Mouse (Mus musculus): Measurements from ENCODE around the gene Tspyl1. TPM values are rescaled to one million over a fixed set of nuclear protein-coding genes. Genes with fewer than 3 reads are reported as not detected.

The Tspyl1 gene
- polyA plus RNA-seq, 2 experiments from 2014 or later: 30.1 to 35.5 TPM

DNA sequence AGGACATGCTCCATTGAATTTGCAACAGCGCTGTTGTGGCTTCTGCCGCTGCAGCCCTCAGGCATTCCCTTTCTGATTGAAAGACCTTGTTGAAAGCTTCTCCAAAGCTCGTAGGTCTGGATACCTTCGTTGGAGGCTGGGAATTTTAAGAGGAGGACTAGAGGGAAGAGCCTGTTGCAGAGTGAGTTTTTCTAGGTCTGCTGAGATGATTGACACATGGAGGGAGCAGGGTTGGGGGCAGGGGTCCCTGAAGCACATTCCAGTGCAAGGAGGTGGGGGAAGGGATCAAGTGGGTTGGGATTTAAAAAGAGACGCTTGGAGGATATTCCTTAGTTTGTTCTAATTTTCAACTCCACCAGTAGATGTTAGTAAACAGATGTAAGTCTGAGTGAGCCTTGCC lies 18.4 kb downstream of the Tspyl1 start:
- ATAC-seq: no peak

DNA sequence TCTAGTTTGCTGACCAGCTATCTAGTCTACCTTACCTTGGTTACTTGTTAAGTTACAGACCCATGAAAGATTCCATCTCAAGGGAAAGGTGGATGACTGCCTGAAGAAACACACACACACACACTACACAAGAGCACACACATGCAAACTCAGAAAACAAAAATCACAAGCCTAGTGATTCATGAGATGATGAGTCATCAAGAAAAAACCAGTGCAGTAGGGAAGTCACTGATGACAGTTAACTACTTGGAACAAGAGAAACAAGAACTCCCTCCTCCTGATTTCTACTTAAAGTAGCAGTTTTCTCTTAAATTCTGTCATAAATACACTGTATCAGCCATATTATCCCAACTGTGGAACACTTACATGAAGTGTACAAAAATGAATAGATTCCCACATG lies 25.1 kb downstream of the Tspyl1 start:
- ATAC-seq: no peak

DNA sequence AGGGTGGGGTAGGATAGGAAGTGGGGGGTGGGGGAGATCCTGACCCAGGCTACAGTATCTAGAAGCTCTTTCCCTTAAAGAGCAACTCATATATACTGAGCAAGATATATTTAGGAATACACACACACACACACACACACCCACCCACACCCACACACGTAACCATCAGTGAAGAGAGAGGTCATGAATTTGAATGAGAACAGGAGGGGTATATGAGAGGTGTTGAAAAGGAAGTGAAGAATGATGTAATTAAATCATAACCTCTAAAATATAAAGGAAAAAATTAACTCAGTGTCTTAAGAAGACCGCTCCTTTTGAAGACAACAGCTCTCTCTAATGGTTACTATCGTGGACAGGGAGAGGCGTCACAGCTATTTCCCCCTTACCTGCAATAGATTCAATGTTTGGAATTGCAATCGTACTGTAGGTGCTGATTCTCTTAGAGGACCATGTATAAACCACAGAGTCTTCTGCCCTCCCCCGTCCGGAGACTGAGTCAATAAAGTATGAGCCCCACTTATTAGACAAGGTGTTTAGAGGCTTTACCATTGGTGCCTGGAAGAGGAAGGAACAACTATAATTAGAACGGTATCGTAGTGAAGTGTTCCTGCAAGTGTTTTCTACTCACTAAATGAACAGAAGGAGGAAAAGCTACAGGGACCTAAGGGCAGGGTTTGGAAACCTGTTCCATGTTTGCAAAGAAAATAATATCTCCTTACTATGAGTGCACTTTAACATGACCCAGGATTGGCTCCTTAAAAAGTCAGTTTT lies 28.1 kb downstream of the Tspyl1 start:
- no peak for ATAC-seq

DNA sequence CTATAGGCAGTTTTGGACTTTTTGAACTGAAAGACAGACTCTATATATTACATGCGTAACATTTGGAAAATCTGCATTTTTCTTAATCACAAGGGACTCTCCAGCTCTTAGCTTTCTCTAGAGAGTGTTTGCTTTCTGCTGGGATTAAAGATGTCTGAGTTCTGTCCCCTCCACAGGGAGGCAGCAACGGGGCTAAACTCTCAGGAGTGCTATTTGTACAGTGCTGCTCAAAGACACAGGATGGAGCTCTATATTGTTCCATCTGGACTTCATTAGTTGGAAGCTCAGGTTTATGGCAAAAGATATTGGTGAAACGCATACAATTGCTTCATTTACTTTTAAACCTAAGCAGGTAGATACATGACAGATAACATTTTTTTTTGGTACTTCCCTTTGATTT lies 30.5 kb downstream of the Tspyl1 start:
- ATAC-seq: no peak

DNA sequence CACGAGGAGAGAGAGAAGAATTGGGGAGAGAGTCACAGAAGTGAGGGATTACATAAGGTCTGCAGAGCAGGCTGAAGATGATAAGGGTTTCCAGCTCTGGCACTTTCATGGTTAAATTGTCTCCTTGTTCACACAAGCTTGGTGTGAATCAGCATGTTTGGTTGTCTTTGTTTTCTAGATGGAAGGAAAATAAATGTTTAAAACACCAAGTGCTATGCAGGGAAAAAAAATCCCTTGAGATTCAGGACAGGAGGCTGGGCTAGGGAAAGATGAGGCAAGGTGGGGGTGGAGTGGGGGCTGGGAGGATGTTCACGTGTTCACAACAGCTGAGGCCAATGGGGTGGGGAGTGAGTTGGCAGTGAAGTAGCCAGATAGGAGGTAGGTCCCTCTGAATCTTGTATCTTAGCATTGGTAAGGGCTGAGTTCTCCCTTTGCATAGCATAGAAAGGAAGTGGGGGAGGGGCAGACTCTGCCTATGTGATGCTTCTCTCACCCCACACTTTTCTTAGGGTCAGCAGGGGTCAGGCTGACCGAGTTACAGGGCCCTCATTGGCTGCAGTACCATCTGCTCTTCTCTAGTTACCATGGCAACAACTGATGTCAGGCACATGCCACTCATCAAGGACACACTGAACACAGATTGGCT lies 34.7 kb downstream of the Tspyl1 start:
- no peak for ATAC-seq

DNA sequence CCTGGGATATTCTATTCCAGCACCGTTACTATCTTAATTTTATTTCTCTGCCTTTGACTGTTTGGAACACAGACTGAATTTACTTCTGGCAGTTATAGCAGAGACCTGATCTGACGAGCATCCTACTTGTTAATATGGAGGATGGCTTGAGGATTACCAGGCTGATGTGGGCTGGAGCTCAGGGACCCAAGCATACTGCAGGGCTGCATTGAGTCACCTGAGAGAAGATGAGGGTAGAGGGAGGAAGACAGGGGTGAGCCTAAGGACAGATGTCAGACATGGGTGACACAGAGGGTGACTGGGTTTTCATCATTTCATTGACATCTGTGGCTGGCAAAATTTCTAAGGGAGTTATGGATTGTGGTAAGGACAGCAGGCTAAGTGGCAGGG lies 35.2 kb downstream of the Tspyl1 start:
- no peak for ATAC-seq

DNA sequence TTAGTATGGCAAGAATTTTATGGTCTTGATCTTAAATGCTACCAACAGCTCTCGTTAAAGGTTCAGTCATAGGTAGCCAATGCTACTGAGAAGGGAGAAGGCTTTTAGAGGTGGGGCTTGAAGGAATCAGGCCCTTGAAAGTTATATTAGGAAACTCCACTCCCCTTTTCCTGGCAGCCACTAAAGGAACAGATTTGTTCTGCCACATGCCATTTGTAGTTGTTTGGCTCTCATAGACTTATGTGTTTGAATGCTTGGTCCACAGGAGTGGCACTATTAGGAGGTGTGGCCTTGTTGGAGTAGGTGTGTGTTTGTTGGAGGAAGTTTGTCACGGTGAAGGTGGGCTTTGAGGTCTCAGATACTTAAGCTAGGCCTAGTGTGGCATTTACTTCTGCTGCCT lies 38.8 kb downstream of the Tspyl1 start:
- ATAC-seq: no peak

DNA sequence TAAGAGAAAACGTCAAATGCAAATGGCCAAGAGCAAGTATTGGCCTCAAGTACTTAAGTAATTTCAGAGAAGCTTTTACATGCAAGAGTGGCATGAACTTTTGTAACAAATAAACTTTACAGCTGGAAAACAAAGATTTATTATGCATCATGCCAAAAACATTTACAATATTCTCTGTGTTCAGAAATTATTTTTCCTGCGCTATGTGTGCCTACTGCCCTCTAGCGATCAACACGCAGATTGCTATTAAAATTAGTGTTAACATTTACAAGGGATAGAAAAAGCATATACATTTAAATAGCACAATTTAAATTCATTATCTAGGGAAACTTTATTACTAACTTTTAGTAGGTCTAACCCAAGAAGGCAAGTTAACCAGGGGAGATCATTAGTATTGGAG lies 44.7 kb downstream of the Tspyl1 start:
- peak; percentile 78 for ATAC-seq

DNA sequence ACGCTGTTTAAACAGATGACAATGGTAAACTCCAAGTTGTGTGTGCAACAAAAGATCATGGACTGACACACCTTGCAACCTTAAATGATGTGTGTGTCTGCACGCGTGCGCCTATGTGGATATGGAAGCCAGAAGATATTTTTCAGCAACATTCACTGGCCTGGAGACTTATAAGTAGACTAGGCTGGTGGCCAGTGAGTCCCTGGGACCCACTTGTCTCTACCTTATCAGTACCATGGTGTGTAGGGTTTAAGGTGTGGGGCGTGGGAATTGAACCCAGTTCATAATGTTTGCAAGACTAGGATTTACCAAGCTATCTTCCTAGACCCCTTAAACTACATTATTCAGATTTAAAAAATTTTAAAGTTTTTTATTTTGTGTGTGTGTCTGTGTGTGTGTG lies 45.2 kb downstream of the Tspyl1 start:
- ATAC-seq: no peak

DNA sequence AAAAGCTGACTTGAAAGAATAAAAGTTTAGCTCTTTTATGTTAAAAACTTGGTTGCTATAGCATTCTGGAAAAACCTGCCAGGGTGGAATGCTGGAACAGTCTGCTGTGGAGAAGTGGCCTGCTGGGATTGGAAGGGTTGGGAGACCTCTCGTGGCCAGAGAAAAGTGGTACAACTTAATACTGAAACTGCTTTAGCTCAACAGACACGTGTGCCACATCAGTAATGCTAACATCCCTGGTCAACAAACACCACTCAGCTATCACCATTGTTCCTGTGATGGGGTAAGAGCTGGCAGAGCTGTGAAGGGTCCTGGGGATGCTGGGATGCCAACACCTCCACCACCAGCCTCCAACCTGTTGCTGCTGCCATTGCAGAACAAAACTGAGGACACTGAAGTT lies 46.3 kb downstream of the Tspyl1 start:
- peak; percentile 53 for ATAC-seq

Other genes with a start within 250 kb of the Tspyl1 start
- not detected for gene Trappc3l, start 244.6 kb upstream of the Tspyl1 start, polyA plus RNA-seq (2017; shearing (Covaris generic))
- gene Calhm4, start 237.9 kb upstream of the Tspyl1 start, polyA plus RNA-seq (2017; shearing (Covaris generic)): not detected
- gene Calhm5, start 185.7 kb upstream of the Tspyl1 start, polyA plus RNA-seq (2017; shearing (Covaris generic)): not detected
- gene Calhm6, start 154.2 kb upstream of the Tspyl1 start, polyA plus RNA-seq (2017; shearing (Covaris generic)): 10 to 100 TPM; 45.0 to 54.8 TPM
- gene Dse, start 74.5 kb upstream of the Tspyl1 start, polyA plus RNA-seq (2017; shearing (Covaris generic)): 1 to 10 TPM; 1.3 to 2.0 TPM
- 10 to 100 TPM in 1 of 2 experiments, 1 to 10 TPM in 1; 8.0 to 16.8 TPM for gene Tspyl4, start 15.3 kb downstream of the Tspyl1 start, polyA plus RNA-seq (2017; shearing (Covaris generic))
- gene Col10a1, start 107.8 kb downstream of the Tspyl1 start, polyA plus RNA-seq (2017; shearing (Covaris generic)): under 1 TPM; 0.68 to 0.83 TPM
- gene Nt5dc1, start 136.4 kb downstream of the Tspyl1 start, polyA plus RNA-seq (2017; shearing (Covaris generic)): 10 to 100 TPM; 84.3 to 98.3 TPM
- not detected for gene Frk, start 201.2 kb downstream of the Tspyl1 start, polyA plus RNA-seq (2017; shearing (Covaris generic))

All from CD4-positive, CD25-positive, alpha-beta regulatory T cell, adult 4 months (primary cell).